Mouse (Mus musculus) megakaryocyte, embryonic 14.5 days (primary cell): ENCODE results near the gene Zbtb11. TPM values are rescaled to one million over a fixed set of nuclear protein-coding genes. Genes with fewer than 3 reads are reported as not detected.
A peak's percentile ranks its signal among the peaks of the same experiment; 100 is the strongest.
"Not testable (repeated sequence)": the region's sequence is repeated elsewhere in the genome, so short reads cannot be mapped to it uniquely, and the experiment has no call there.

Experiments used
- H3K27me3 ChIP-seq: replicated peaks from 2 replicates; pipeline ENCODE3; 2012; ENCODE audit warnings: inconsistent platforms
- H3K36me3 ChIP-seq: replicated peaks from 2 replicates; pipeline ENCODE3; 2012; ENCODE audit warnings: low read length, inconsistent platforms, mixed read lengths
- H3K4me1 ChIP-seq: 2 replicates; pipeline ENCODE4 v1.6.1; 2012; ENCODE audit warnings: inconsistent platforms
- H3K4me3 ChIP-seq: replicated peaks from 2 replicates; pipeline ENCODE3; 2012; ENCODE audit warnings: moderate library complexity, mild to moderate bottlenecking, inconsistent platforms
- H3K9me3 ChIP-seq: 2 replicates; pipeline ENCODE4 v1.6.1; 2012; ENCODE audit warnings: inconsistent platforms
- FLI1 ChIP-seq: IDR thresholded peaks from 2 replicates; pipeline ENCODE4 v1.6.1; 2012; ENCODE audit warnings: low read length, inconsistent platforms, mixed read lengths
- GATA1 ChIP-seq: IDR thresholded peaks from 3 replicates; pipeline ENCODE4 v1.6.1; 2012; ENCODE audit warnings: mixed read lengths, low read length, inconsistent platforms, borderline replicate concordance
- polyA plus RNA-seq: library from polyadenylated mRNA; stranded (reverse); fragments of >175 nt; gene quantifications from 2 replicates; pipeline ENCODE4 v1.2.3, GENCODE M21; 2012; ENCODE audit warnings: low replicate concordance; ENCODE audit not compliant: insufficient read depth

The Zbtb11 gene
- 0.99 and 1.0 TPM in 2 replicates for polyA plus RNA-seq

DNA sequence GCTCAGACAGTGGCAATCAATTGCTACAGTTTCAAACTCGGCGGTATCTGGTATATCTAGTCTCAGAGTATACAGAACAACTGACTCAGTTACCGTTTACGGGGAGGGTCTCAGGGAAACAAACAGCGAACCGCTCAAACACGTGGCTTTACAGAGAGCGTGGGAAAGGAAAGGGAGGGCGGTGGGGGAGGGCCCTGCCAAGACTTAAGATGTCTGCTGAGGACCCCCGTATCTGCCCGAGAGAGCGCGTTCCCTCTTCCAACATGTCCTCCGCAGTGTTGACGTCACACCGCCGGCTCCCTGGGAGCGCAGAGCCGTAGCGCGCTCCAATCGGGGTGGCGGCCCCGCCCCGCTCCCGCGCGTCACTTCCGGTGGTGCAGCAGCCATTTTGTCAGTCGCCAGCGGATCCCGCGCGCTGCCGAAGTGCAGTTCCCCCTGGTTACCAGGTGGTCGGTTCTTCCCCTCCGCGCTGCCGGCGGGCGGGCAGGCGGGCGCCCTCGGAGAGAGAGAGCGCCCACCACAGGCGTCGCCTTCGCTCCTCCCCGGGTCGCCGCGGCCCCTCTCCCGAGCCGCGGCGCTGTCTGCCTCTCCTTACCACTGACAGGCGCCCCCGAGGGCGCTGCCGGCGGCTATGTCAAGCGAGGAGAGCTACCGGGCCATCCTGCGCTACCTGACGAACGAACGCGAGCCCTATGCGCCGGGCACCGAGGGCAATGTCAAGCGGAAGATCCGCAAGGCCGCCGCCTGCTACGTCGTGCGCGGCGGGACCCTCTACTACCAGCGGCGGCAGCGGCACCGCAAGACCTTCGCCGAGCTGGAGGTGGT is at the start of gene Zbtb11:
TSS of gene Zbtb11 (plus strand) at position 453 of the 825 bp plus-strand sequence.
- H3K36me3 ChIP-seq, result peaks cover 46% of the 10 kb centered on the region
- no peaks in the 10 kb centered on the region for H3K27me3 ChIP-seq
- H3K4me3 ChIP-seq, result peak within 1 kb of the TSS; percentile 99
- TF ChIP-seq GATA1 (no peak), FLI1 (peak; percentile 90; the same call in 1 of the 2 replicates)
- no peaks in the 10 kb centered on the region for H3K9me3 ChIP-seq
- H3K4me1 ChIP-seq, result peaks cover 56% of the 10 kb centered on the region

DNA sequence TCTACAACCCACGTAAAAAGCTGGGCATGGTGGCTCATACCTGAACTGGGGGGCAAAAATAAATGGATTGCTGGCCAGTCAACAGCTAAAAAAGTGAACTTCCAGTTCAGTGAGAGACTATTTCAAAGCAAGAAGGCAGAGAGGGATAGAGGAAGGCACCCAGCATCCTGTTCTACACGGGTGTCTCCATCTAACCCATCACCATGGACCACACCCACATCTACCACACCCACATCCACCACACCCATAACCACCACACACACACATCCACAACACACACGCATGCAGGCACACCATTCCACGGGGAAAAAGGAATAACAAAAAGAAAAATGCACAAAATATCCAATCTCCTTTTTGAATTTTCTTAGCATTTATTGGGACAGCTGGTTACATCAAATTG is 49.7 kb upstream of the Zbtb11 start:
- Histone ChIP-seq H3K4me3 (no peak overlapping the region), H3K4me1 (peaks cover 13% of the 10 kb centered on the region), H3K9me3 (no peaks in the 10 kb centered on the region), H3K36me3 (peaks cover 43% of the 10 kb centered on the region), H3K27me3 (no peaks in the 10 kb centered on the region)
- no peak for TF ChIP-seq GATA1
- TF ChIP-seq FLI1, result no peak

DNA sequence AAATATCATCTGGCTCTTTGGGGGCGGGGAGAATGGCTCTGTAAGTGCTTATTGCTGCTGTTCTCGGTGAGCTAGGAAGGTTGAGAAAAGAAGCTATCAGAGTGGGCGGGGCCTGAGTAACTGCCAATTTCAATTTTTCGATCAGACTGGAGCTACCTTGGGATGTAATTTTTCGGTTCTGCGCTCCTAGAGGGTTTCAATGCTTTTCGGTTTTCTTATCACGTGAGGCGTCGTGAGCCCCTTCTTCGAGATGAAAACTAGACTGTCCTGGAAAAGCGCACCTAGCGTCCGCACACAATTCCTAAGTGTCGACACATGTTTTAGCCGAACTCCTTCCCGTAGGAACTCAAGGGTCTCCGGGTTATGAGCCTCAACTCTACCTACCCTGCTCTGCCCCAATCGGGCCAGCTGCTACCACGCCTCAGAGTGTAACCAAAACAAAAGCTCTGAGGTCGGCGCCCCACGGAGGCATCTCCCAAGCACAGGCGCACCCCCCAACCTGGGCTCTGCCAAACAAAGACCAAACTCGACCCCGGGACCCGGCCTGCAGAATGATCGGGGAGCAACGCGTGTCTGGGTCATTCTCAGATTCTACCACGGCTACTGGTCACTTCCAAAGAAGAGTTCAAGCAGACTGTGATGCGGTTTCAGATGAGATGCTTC is 39.9 kb upstream of the Zbtb11 start:
- Histone ChIP-seq H3K4me1 (peaks cover 21% of the 10 kb centered on the region), H3K36me3 (peaks cover 10% of the 10 kb centered on the region), H3K4me3 (peak overlapping the region; percentile 96), H3K9me3 (no peaks in the 10 kb centered on the region), H3K27me3 (no peaks in the 10 kb centered on the region)
- TF ChIP-seq FLI1, result no peak
- TF ChIP-seq GATA1, result no peak

DNA sequence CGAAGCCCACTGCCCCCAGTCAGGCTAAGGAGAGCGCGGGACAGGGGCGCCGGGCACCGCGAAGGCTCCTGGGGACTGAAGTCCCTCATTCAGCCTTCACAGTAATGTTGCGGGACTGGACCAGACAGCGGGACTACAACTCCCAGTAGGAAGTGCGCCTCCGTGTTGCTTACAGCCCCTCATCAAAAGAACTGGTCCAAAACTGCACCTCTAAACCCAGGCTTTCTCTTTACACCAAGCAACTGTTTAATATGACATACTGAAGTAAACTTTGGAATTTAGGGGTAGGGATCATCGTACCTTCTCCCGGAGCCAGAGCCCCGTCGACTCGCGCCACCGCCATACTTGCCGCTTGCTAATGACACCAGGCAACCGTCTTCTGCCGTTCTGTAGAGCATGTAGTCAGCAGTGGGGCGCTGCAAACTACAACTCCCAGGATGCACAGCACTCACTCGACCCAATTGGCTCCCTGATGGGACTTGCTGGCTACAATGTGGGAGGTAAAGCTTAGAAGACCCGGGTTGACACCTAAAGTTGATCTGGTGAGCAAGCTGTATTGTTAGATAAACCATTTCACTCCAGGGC is 39.1 kb upstream of the Zbtb11 start, which contains the start of gene Cep97:
TSS of gene Cep97 (minus strand) at position 403 of the 585 bp plus-strand sequence.
- peaks cover 4% of the 10 kb centered on the region for H3K36me3 ChIP-seq
- H3K4me1 ChIP-seq, result peaks cover 22% of the 10 kb centered on the region
- peak within 1 kb of the TSS; percentile 96 for H3K4me3 ChIP-seq
- no peaks in the 10 kb centered on the region for H3K27me3 ChIP-seq
- H3K9me3 ChIP-seq, result no peaks in the 10 kb centered on the region
- TF ChIP-seq FLI1 (no peak), GATA1 (no peak)

DNA sequence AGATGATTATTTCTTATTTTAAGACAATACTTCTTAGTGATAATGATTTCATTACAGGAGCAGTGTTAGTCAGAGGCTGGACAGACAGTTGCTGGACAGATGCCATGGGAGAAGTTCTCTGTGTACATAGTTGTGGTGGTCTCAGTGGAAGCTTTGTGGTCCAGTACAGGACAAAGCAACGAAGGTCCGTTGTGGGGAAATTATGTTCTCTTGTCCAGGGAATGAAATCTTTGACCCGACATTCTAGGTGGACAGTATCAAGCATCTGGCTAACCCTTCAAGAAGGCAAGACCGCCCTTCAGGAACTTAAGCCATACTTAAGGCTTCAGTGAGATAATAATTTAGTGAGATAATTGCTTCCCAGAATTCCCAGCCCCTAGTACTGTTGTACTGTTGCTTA is 34.9 kb upstream of the Zbtb11 start:
- H3K36me3 ChIP-seq, result no peaks in the 10 kb centered on the region
- TF ChIP-seq FLI1 (no peak), GATA1 (no peak)
- H3K27me3 ChIP-seq, result no peaks in the 10 kb centered on the region
- H3K9me3 ChIP-seq, result no peaks in the 10 kb centered on the region
- peaks cover 31% of the 10 kb centered on the region for H3K4me1 ChIP-seq
- H3K4me3 ChIP-seq, result no peak overlapping the region

DNA sequence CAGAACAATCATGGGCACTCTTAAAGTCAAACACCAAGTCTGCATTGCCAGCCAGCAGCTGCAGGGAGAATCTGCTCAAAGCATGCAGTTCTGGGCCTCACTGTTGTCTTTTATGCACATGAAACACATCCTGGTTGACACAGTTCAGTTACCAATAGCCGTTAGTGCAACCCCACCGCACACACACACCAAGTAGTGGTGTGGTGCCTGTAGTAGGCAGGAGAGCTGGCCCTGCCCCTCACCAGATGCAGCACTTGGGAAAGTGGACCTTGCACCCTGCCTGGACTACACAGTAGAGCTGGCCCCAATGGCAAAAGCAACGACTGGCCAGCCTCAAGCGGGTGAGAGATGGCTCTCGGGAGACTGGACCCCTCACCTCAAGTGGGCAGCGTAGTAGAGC is 34.0 kb upstream of the Zbtb11 start:
- TF ChIP-seq GATA1, result no peak
- no peak for TF ChIP-seq FLI1
- Histone ChIP-seq H3K4me3 (peak overlapping the region; percentile 42), H3K27me3 (no peaks in the 10 kb centered on the region), H3K4me1 (peaks cover 31% of the 10 kb centered on the region), H3K9me3 (no peaks in the 10 kb centered on the region), H3K36me3 (no peaks in the 10 kb centered on the region)

DNA sequence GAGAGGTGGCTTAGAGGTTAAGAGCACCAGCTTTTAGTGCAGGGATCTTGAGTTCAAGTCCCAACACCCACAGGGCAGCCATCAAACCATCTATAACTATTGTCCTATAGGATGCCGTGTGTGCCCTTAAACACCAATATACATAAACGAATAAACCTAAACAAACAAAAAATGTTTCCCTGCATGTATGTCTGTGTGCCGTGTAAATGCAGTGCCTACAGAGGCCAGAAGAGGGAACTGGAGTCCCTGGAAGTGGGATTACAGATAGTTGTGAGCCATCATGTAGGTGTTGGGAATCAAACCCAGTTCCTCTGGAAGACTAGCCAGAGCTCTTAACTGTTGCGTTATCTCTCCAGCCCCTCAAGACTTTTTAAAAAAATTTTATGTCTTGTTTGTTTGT is 32.9 kb upstream of the Zbtb11 start:
- peaks cover 28% of the 10 kb centered on the region for H3K4me1 ChIP-seq
- no peaks in the 10 kb centered on the region for H3K36me3 ChIP-seq
- H3K9me3 ChIP-seq, result no peaks in the 10 kb centered on the region
- no peaks in the 10 kb centered on the region for H3K27me3 ChIP-seq
- H3K4me3 ChIP-seq, result no peak overlapping the region
- TF ChIP-seq GATA1, result no peak
- TF ChIP-seq FLI1, result no peak

DNA sequence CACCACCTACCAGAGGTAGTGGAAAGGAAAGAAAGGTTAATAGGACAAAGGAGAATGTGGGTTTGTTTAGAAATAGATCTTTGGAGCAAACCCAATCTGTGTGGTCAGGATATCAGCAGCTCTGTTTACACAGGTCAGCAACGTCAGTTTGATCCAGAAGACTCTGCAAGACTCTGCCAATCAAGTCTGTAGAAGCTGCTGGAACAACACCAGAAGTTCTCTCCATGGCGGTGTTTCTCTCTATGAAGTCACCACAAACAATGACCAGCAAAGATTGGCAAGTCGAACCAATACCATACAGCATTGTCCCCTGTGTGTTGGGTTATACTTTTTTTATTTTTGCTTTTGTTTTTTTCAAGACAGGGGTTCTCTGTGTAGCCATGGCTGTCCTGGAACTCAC is 26.4 kb upstream of the Zbtb11 start:
- H3K27me3 ChIP-seq, result no peaks in the 10 kb centered on the region
- H3K36me3 ChIP-seq, result no peaks in the 10 kb centered on the region
- TF ChIP-seq GATA1, result no peak
- no peak for TF ChIP-seq FLI1
- H3K4me3 ChIP-seq, result no peak overlapping the region
- no peaks in the 10 kb centered on the region for H3K9me3 ChIP-seq
- peaks cover 33% of the 10 kb centered on the region for H3K4me1 ChIP-seq

DNA sequence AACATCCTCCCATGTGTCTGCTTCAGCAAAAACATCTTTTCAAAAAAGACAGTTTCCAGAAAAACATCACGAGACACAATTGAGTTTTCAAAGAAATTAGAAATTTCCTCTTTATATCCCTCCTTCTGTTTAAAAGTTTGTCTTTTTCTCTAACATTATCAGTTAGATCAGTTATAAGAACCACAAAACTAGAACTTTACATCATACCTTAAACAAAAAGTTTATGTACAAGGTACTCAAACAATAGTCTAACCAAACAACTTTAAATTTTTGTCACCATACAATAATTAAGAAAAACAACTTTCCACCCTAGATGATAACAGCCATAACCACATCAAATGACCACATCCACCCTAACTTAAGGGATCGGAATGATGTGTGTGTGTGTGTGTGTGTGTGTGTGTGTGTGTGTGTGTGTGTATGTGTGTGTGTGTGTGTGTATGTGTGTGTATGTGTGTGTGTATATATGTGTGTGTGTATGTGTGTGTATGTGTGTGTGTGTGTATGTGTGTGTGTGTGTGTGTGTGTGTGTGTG is 25.7 kb upstream of the Zbtb11 start:
- not testable (repeated sequence) for H3K4me3 ChIP-seq, H3K27me3 ChIP-seq, H3K9me3 ChIP-seq, H3K36me3 ChIP-seq
- H3K4me1 ChIP-seq, result peaks cover 35% of the 10 kb centered on the region

DNA sequence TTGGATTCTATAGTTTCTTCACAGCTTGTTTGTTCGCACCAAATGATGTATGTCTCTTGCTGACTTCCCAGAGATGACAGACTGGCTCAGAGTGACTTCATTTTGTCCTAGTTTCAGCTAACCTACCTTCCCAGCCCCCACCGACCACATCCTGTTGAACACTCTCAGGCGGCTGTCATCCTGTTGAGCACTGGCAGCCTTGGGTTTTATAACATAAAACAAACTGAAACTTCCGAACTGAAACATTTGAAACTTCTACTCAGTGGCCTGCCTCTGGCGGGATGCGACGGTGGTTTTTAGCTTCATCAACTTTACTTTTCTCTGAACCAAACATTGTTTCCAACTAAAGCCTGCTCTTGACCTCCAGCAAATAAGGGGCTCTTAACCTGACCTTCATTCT is 24.7 kb upstream of the Zbtb11 start:
- H3K9me3 ChIP-seq, result no peaks in the 10 kb centered on the region
- no peaks in the 10 kb centered on the region for H3K36me3 ChIP-seq
- TF ChIP-seq FLI1 (no peak), GATA1 (no peak)
- H3K4me3 ChIP-seq, result peak overlapping the region; percentile 84
- no peaks in the 10 kb centered on the region for H3K27me3 ChIP-seq
- peaks cover 35% of the 10 kb centered on the region for H3K4me1 ChIP-seq
